Mouse (Mus musculus): Measurements from ENCODE around the gene Pgap3. TPM values are rescaled to one million over a fixed set of nuclear protein-coding genes. Genes with fewer than 3 reads are reported as not detected.

The Pgap3 gene
- 5.6 and 5.7 TPM in 2 replicates for polyA plus RNA-seq (2014; fragmentation: Nextera tagmentation; extraction: Ambion mirVana)

DNA sequence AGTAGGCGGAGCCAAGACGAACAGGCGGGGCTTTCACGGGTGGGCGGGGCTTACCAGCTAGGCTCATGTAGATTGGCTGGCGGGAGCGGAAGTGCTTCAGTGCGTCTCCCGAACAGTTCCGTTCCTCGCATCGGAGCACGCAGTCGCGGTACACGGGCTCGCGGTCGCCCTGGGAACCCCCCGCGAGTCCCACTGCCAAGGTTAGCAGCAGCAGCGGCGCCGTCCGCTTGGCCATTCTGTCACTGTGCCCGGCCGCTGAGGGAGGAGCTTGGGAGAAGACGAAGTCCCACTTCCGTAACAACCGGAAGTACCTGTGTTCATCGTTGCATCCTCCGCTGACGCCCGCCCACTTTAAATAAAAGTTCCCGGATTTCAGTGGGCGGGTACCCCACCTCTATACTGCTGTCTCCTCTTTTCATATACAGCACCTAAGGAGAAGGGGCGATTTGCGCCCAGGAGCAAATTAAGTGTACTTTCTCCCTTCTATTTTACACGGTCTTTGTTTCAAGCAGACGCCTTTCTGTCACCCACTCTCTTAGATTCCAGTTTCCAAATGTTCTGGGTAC is at the start of gene Pgap3:
Gene Pgap3, minus strand, starts transcription at position 330 of the 566 bp plus-strand sequence.
- DNase-seq (ENCODE audit: low spot score, missing footprints), result peak; percentile 99
- WGBS, result 1% methylated on average over 40 of the region's 40 CpGs

DNA sequence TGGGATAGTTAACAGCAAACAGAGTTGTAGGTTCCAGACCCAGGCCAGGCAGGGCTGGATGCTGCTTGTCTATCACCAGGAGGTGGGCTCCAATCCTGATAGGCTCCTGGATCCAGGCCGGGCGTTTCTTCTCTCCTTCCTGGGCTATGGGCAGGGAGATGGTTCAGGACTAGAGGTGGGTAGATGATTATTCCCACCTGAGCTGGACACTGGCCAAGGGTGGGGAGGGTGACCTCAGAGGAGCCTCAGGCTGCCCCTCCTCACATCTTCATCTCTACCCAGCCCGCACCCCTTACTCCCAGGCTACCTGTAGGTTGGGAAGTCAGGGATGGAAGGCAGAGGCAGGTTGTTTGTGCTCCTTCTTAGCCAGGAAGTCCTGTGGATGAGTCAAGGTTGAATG is 49.1 kb upstream of the Pgap3 start:
- ATAC-seq (ENCODE audit: low FRiP score) (no peak), DNase-seq (ENCODE audit: low spot score, missing footprints) (no peak)
- Histone ChIP-seq H3K9me3 (ENCODE audit: control insufficient read depth, low read length) (no peaks in the 10 kb centered on the region), H3K27me3 (ENCODE audit: control insufficient read depth, insufficient read depth, low read length) (peaks cover 12% of the 10 kb centered on the region), H3K4me3 (ENCODE audit: low read depth, low read length) (no peak overlapping the region), H3K9ac (ENCODE audit: low read length) (no peak overlapping the region), H3K4me1 (ENCODE audit: control insufficient read depth, insufficient read depth, low read length) (0 out of 2 replicates have a peak, but pooled peaks cover 2% of the 10 kb centered on the region), H3K4me2 (no peak overlapping the region), H3K27ac (ENCODE audit: low read depth, low read length) (no peak overlapping the region), H3K36me3 (ENCODE audit: control insufficient read depth, insufficient read depth, low read length) (no peaks in the 10 kb centered on the region)
- 79% methylated on average over 3 of the region's 3 CpGs for WGBS

More for the DNA sequence above, at the start of gene Pgap3:
- H3K27me3 ChIP-seq (ENCODE audit: control insufficient read depth, insufficient read depth, low read length), result peaks cover 2% of the 10 kb centered on the region; the same call in 1 of the 2 replicates
- H3K27ac ChIP-seq (ENCODE audit: low read depth, low read length), result peak within 1 kb of the TSS; percentile 98
- H3K4me1 ChIP-seq (ENCODE audit: control insufficient read depth, insufficient read depth, low read length), result peaks cover 6% of the 10 kb centered on the region; the same call in 1 of the 2 replicates
- peak within 1 kb of the TSS; percentile 71 for H3K4me3 ChIP-seq (ENCODE audit: low read depth, low read length)
- H3K9ac ChIP-seq (ENCODE audit: low read length), result peak within 1 kb of the TSS; percentile 78
- peak; percentile 93 for ATAC-seq (ENCODE audit: low FRiP score)
- no peaks in the 10 kb centered on the region for H3K9me3 ChIP-seq (ENCODE audit: control insufficient read depth, low read length)
- H3K4me2 ChIP-seq, result peak within 1 kb of the TSS; percentile 65
- H3K36me3 ChIP-seq (ENCODE audit: control insufficient read depth, insufficient read depth, low read length), result no peaks in the 10 kb centered on the region

DNA sequence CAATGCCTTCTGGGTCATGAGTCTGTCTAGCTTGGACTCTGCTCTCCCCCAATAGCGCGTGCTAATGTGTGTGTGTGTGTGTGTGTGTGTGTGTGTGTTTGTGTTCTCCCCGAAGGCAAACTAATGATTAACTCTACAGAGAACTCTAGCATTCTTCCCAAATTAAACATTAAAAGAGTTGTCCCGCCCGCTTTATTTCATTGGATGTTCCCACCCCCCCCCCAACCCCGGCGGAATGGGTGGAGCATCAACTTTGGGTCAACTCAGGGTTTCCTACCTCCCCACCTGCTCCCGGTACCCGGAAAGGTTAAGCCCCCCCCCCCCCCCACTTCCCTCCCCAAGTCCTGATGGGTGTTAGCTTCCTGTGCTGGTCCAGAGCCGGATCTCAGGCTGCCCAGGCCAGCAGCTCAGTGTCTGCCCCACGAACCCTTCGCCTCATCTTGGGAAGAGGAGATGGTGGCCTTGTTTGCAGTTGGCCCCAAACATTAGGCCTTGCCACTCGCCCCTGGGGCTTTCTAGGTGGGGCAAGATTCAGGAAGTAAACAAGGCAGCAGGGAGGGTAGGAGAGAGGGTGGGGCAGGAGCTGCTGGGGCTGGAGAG is 48.0 kb upstream of the Pgap3 start:
- H3K27me3 ChIP-seq (ENCODE audit: control insufficient read depth, insufficient read depth, low read length), result peaks cover 12% of the 10 kb centered on the region
- no peaks in the 10 kb centered on the region for H3K36me3 ChIP-seq (ENCODE audit: control insufficient read depth, insufficient read depth, low read length)
- no peak overlapping the region for H3K9ac ChIP-seq (ENCODE audit: low read length)
- no peak overlapping the region for H3K27ac ChIP-seq (ENCODE audit: low read depth, low read length)
- no peak overlapping the region for H3K4me3 ChIP-seq (ENCODE audit: low read depth, low read length)
- H3K9me3 ChIP-seq (ENCODE audit: control insufficient read depth, low read length), result no peaks in the 10 kb centered on the region
- DNase-seq (ENCODE audit: low spot score, missing footprints) (no peak), ATAC-seq (ENCODE audit: low FRiP score) (no peak)
- H3K4me1 ChIP-seq (ENCODE audit: control insufficient read depth, insufficient read depth, low read length), result 0 out of 2 replicates have a peak, but pooled peaks cover 2% of the 10 kb centered on the region
- 41% methylated on average over 13 of the region's 13 CpGs for WGBS
- no peak overlapping the region for H3K4me2 ChIP-seq

DNA sequence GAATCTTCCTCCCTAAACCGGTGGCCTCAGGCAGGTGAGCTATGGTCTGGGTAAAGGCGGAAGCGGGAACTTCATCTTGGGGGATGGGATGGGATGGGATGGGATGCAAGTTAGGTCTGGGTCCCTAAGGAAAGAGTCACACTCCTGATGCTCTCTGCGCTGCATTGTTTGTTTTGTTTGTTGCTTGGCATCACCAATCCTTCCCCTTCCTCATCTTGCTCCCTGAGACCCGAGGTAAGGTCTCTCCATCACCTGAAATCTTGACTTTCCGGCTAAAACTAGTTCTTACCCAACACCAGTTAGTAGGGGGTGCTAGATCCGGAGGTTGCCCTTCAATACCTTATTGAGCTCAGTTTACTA is 47.2 kb upstream of the Pgap3 start:
- no peak overlapping the region for H3K4me2 ChIP-seq
- no peak overlapping the region for H3K27ac ChIP-seq (ENCODE audit: low read depth, low read length)
- peak; percentile 83 for DNase-seq (ENCODE audit: low spot score, missing footprints)
- H3K36me3 ChIP-seq (ENCODE audit: control insufficient read depth, insufficient read depth, low read length), result no peaks in the 10 kb centered on the region
- peaks cover 12% of the 10 kb centered on the region for H3K27me3 ChIP-seq (ENCODE audit: control insufficient read depth, insufficient read depth, low read length)
- 0 out of 2 replicates have a peak, but pooled peaks cover 2% of the 10 kb centered on the region for H3K4me1 ChIP-seq (ENCODE audit: control insufficient read depth, insufficient read depth, low read length)
- ATAC-seq (ENCODE audit: low FRiP score), result no peak
- 11% methylated on average over 7 of the region's 7 CpGs for WGBS
- H3K9me3 ChIP-seq (ENCODE audit: control insufficient read depth, low read length), result no peaks in the 10 kb centered on the region
- H3K9ac ChIP-seq (ENCODE audit: low read length), result no peak overlapping the region
- H3K4me3 ChIP-seq (ENCODE audit: low read depth, low read length), result no peak overlapping the region

DNA sequence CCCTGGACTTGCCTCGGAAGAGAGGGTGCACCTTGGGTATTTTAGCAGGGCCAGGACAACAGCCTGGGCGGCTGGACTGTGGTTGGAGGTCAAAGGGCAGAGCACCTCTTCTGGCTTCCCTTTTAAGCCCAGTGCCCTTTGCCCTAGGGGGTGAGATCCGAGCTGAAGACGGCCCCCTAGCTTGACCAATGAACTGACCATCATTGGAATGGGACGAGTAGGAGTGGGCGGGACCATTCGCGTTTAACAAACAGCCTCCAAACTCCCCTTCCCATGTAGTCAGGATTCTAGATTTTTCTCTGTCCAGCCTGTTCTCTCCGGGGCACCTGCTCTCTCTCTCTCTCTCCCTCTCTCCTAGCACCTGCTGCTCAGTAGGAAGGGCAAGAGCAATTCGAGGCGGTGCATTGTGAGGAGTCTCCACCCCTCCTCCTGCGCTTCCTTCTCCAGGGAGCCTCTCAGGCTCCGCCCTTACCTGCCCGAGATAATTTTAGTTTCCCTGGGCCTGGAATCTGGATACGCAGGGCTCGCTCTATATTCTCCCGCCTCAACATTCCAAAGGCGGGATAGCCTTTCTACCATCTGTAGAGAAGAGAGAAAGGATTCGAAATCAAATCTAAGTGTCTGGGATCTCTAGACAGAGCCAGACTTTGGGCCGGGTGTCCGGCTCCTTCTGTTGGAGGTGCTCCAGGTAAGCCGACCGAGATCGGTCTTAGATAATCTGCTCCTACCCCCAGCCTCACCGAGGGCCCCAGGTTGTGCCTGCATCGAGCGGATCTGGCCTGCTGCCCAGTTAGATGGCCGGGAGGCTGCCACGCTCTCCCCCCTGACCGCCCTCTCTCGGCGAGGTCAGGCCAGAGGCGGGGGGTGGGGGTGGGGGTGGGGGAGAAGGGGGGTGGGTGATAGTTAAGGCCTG is 46.5 kb upstream of the Pgap3 start:
- H3K9me3 ChIP-seq (ENCODE audit: control insufficient read depth, low read length), result no peaks in the 10 kb centered on the region
- no peak overlapping the region for H3K9ac ChIP-seq (ENCODE audit: low read length)
- DNase-seq (ENCODE audit: low spot score, missing footprints) (no peak), ATAC-seq (ENCODE audit: low FRiP score) (no peak)
- no peaks in the 10 kb centered on the region for H3K36me3 ChIP-seq (ENCODE audit: control insufficient read depth, insufficient read depth, low read length)
- H3K4me1 ChIP-seq (ENCODE audit: control insufficient read depth, insufficient read depth, low read length), result 0 out of 2 replicates have a peak, but pooled peaks cover 2% of the 10 kb centered on the region
- H3K4me2 ChIP-seq, result no peak overlapping the region
- no peak overlapping the region for H3K27ac ChIP-seq (ENCODE audit: low read depth, low read length)
- WGBS, result 2% methylated on average over 32 of the region's 33 CpGs
- H3K27me3 ChIP-seq (ENCODE audit: control insufficient read depth, insufficient read depth, low read length), result peaks cover 12% of the 10 kb centered on the region
- H3K4me3 ChIP-seq (ENCODE audit: low read depth, low read length), result no peak overlapping the region

DNA sequence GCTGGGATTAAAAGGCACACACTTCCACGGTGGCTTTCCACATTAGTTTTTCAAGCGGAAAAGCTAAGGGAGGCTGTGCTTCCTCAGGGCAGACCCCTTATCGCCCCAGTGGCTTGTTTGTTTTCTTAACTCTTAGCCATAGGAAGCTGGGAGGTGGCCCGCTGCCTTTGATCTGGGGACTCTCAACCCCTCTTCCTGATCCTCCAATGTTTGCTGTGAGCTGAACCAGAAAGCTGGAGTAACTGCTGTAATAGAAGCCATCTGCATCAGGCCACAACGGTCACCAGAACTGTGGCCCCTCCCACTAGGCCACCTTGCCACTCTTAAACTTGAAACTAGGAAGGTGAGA is 45.9 kb upstream of the Pgap3 start, which contains the start of gene Grb7:
Gene Grb7, plus strand, starts transcription at position 182 of the 349 bp plus-strand sequence.
- WGBS, result 5% methylated on average over 5 of the region's 5 CpGs

DNA sequence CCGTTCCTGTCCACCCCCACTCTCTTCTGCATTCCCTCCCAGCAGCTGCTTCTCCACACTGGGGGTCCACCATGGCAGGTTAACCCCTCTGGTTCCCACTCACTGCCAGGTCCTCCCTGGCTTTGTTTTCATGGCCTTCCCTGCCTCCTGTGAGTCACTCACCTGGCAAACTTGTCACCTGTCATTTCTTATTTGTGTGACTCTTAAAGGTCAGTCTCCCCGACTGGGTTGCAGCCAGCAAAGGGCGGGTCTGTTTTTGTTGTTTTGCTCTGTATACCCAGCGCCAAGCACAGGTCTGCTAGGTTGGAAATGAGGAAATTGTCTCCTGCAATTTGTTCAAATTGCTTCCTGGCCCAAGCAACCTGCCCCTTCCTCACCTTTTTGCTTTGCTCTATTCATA is 45.4 kb upstream of the Pgap3 start:
- 54% methylated on average over 4 of the region's 4 CpGs for WGBS
- no peak overlapping the region for H3K9ac ChIP-seq (ENCODE audit: low read length)
- no peak overlapping the region for H3K27ac ChIP-seq (ENCODE audit: low read depth, low read length)
- H3K9me3 ChIP-seq (ENCODE audit: control insufficient read depth, low read length), result no peaks in the 10 kb centered on the region
- H3K4me2 ChIP-seq, result no peak overlapping the region
- DNase-seq (ENCODE audit: low spot score, missing footprints), result no peak
- no peaks in the 10 kb centered on the region for H3K36me3 ChIP-seq (ENCODE audit: control insufficient read depth, insufficient read depth, low read length)
- H3K27me3 ChIP-seq (ENCODE audit: control insufficient read depth, insufficient read depth, low read length), result peaks cover 12% of the 10 kb centered on the region
- no peak for ATAC-seq (ENCODE audit: low FRiP score)
- no peak overlapping the region for H3K4me3 ChIP-seq (ENCODE audit: low read depth, low read length)
- H3K4me1 ChIP-seq (ENCODE audit: control insufficient read depth, insufficient read depth, low read length), result 0 out of 2 replicates have a peak, but pooled peaks cover 2% of the 10 kb centered on the region

More for the DNA sequence above, 45.9 kb upstream of the Pgap3 start, which contains the start of gene Grb7:
- Histone ChIP-seq H3K4me3 (ENCODE audit: low read depth, low read length) (no peak within 1 kb of the TSS), H3K9ac (ENCODE audit: low read length) (no peak within 1 kb of the TSS), H3K36me3 (ENCODE audit: control insufficient read depth, insufficient read depth, low read length) (no peaks in the 10 kb centered on the region), H3K27me3 (ENCODE audit: control insufficient read depth, insufficient read depth, low read length) (peaks cover 12% of the 10 kb centered on the region), H3K27ac (ENCODE audit: low read depth, low read length) (no peak within 1 kb of the TSS), H3K4me1 (ENCODE audit: control insufficient read depth, insufficient read depth, low read length) (0 out of 2 replicates have a peak, but pooled peaks cover 2% of the 10 kb centered on the region), H3K4me2 (no peak within 1 kb of the TSS), H3K9me3 (ENCODE audit: control insufficient read depth, low read length) (no peaks in the 10 kb centered on the region)
- DNase-seq (ENCODE audit: low spot score, missing footprints), result no peak
- ATAC-seq (ENCODE audit: low FRiP score), result no peak

DNA sequence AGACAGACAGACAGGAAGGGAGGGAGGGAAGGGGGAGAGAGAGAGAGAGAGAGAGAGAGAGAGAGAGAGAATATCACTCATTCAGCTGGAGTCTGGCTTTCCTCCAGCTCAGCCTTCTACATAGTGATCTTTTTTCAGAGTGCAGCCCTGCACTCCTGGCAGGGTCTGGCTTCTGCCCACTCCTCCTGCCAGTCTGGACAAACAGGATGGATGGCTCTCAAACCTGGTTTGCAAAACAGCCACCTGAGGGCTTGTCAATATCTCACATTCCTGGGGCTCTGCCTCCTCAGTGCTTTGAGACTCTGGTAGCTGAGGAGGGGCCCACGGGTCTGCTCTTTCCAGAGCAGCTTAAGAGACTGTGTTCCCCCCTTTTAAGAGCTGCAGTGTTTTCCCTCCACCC is 44.9 kb upstream of the Pgap3 start:
- no peak overlapping the region for H3K9ac ChIP-seq (ENCODE audit: low read length)
- H3K36me3 ChIP-seq (ENCODE audit: control insufficient read depth, insufficient read depth, low read length), result no peaks in the 10 kb centered on the region
- no peaks in the 10 kb centered on the region for H3K9me3 ChIP-seq (ENCODE audit: control insufficient read depth, low read length)
- H3K4me3 ChIP-seq (ENCODE audit: low read depth, low read length), result no peak overlapping the region
- WGBS, result 60% methylated on average over 1 of the region's 1 CpGs
- DNase-seq (ENCODE audit: low spot score, missing footprints), result no peak
- no peak overlapping the region for H3K27ac ChIP-seq (ENCODE audit: low read depth, low read length)
- H3K4me1 ChIP-seq (ENCODE audit: control insufficient read depth, insufficient read depth, low read length), result 0 out of 2 replicates have a peak, but pooled peaks cover 2% of the 10 kb centered on the region
- H3K27me3 ChIP-seq (ENCODE audit: control insufficient read depth, insufficient read depth, low read length), result peaks cover 12% of the 10 kb centered on the region
- no peak overlapping the region for H3K4me2 ChIP-seq
- ATAC-seq (ENCODE audit: low FRiP score), result no peak
